Mouse (Mus musculus) CH12.LX (cell line): Measurements from ENCODE around the gene Gm5089. TPM values are rescaled to one million over a fixed set of nuclear protein-coding genes. Genes with fewer than 3 reads are reported as not detected.

Experiments
- DNase-seq: peaks from one replicate; pipeline ENCODE4 v3.0.0-alpha.2; 2013; ENCODE audit errors: extremely low read depth
- H3K27ac ChIP-seq: 2 replicates; pipeline ENCODE4 v1.5.1; 2012; ENCODE audit warnings: low read depth, mild to moderate bottlenecking, control low read depth, moderate library complexity; ENCODE audit not compliant: insufficient read depth
- H3K27me3 ChIP-seq: replicated peaks from 2 replicates; pipeline ENCODE3; 2012; ENCODE audit warnings: inconsistent platforms
- H3K36me3 ChIP-seq, 2 experiments: replicated peaks in 1 of 2; 2 replicates each; pipeline versions ENCODE3 to v1.6.1; 2012; ENCODE audit warnings: inconsistent platforms in 1 of 2, low read length in 1 of 2, mild to moderate bottlenecking in 1 of 2, mixed read lengths in 1 of 2, moderate library complexity in 1 of 2; ENCODE audit not compliant: control insufficient read depth in 1 of 2, insufficient read depth in 1 of 2
- H3K4me1 ChIP-seq, 2 experiments: 2 replicates each; pipeline ENCODE4 v1.6.1; 2012; ENCODE audit warnings: inconsistent platforms in 1 of 2, moderate library complexity in 1 of 2; ENCODE audit not compliant: insufficient read depth in 2 of 2, control insufficient read depth in 1 of 2
- H3K4me2 ChIP-seq: 2 replicates; pipeline ENCODE4 v1.6.1; 2012; ENCODE audit warnings: low read depth, mild to moderate bottlenecking, control low read depth; ENCODE audit not compliant: poor library complexity, insufficient read depth, severe bottlenecking
- H3K4me3 ChIP-seq, 3 experiments: fragments of 150-350 bp in 1 of 3; sonication (generic) in 1 of 3; replicated peaks in 1 of 3; 2 replicates each; pipeline versions ENCODE3 to v1.5.1; 2011 to 2012; ENCODE audit warnings: low read depth in 2 of 3, low read length in 2 of 3, mild to moderate bottlenecking in 2 of 3, moderate library complexity in 2 of 3, control low read depth in 1 of 3, improper control_type of control experiment in 1 of 3, inconsistent platforms in 1 of 3, mixed read lengths in 1 of 3; ENCODE audit not compliant: poor library complexity in 1 of 3
- H3K79me2 ChIP-seq: replicated peaks from 2 replicates; pipeline ENCODE4 v1.6.1; 2012; ENCODE audit warnings: mild to moderate bottlenecking, moderate library complexity; ENCODE audit not compliant: control insufficient read depth, poor library complexity, insufficient read depth, severe bottlenecking; ENCODE audit errors: extremely low read depth
- H3K9ac ChIP-seq: 2 replicates; pipeline ENCODE4 v1.6.1; 2012; ENCODE audit warnings: low read depth, mild to moderate bottlenecking, control low read depth, moderate library complexity; ENCODE audit not compliant: insufficient read depth
- H3K9me3 ChIP-seq: replicated peaks from 2 replicates; pipeline ENCODE3; 2012; ENCODE audit warnings: low read length, inconsistent platforms, mixed read lengths
- BHLHE40 ChIP-seq: IDR thresholded peaks from 2 replicates; pipeline ENCODE4 v1.6.1; 2011; ENCODE audit warnings: mild to moderate bottlenecking, low read depth, low read length, improper control_type of control experiment
- CHD1 ChIP-seq: IDR thresholded peaks from 2 replicates; pipeline ENCODE4 v1.6.1; 2012; ENCODE audit warnings: low read depth, low read length, improper control_type of control experiment, inconsistent platforms
- CTCF ChIP-seq, 2 experiments: IDR thresholded peaks in 1 of 2; conservative IDR thresholded peaks in 1 of 2; 2 replicates each; pipeline ENCODE4 v1.5.1; 2011 to 2012; ENCODE audit warnings: low read depth in 2 of 2, low read length in 2 of 2, improper control_type of control experiment in 1 of 2, inconsistent platforms in 1 of 2, mild to moderate bottlenecking in 1 of 2, moderate library complexity in 1 of 2
- EP300 ChIP-seq: IDR thresholded peaks from 2 replicates; pipeline ENCODE4 v1.6.1; 2011; ENCODE audit warnings: low read length, improper control_type of control experiment
- HCFC1 ChIP-seq: IDR thresholded peaks from 2 replicates; pipeline ENCODE4 v1.6.1; 2012; ENCODE audit warnings: low read depth, mild to moderate bottlenecking, inconsistent platforms, low read length, improper control_type of control experiment
- IRF4 ChIP-seq: IDR thresholded peaks from 2 replicates; pipeline ENCODE4 v1.6.1; 2014; ENCODE audit warnings: low read depth, mild to moderate bottlenecking, inconsistent platforms, low read length, improper control_type of control experiment
- JUN ChIP-seq: IDR thresholded peaks from 2 replicates; pipeline ENCODE4 v1.6.1; 2011; ENCODE audit warnings: low read depth, mild to moderate bottlenecking, low read length, improper control_type of control experiment, moderate library complexity; ENCODE audit not compliant: insufficient read depth
- JUND ChIP-seq: conservative IDR thresholded peaks from 2 replicates; pipeline ENCODE4 v1.6.1; 2011; ENCODE audit warnings: low read depth, low read length, improper control_type of control experiment
- KAT2A ChIP-seq: IDR thresholded peaks from 2 replicates; pipeline ENCODE4 v1.6.1; 2012; ENCODE audit warnings: low read length, improper control_type of control experiment, inconsistent platforms; ENCODE audit not compliant: insufficient replicate concordance
- MAFK ChIP-seq: IDR thresholded peaks from 2 replicates; pipeline ENCODE4 v1.6.1; 2011; ENCODE audit warnings: low read length, improper control_type of control experiment; ENCODE audit not compliant: insufficient replicate concordance
- MEF2A ChIP-seq: IDR thresholded peaks from 2 replicates; pipeline ENCODE4 v1.6.1; 2014; ENCODE audit warnings: low read depth, mild to moderate bottlenecking, inconsistent platforms, low read length, improper control_type of control experiment, borderline replicate concordance
- NELFE ChIP-seq: IDR thresholded peaks from 2 replicates; pipeline ENCODE4 v1.6.1; 2011; ENCODE audit warnings: low read depth, low read length, improper control_type of control experiment
- NRF1 ChIP-seq: IDR thresholded peaks from 2 replicates; pipeline ENCODE4 v1.6.1; 2014; ENCODE audit warnings: low read depth, mild to moderate bottlenecking, inconsistent platforms, low read length, improper control_type of control experiment, moderate library complexity
- POLR2A ChIP-seq: IDR thresholded peaks from 2 replicates; pipeline ENCODE4 v1.6.1; 2011; ENCODE audit warnings: low read depth, mild to moderate bottlenecking, improper control_type of control experiment, low read length
- RAD21 ChIP-seq: IDR thresholded peaks from 2 replicates; pipeline ENCODE4 v1.6.1; 2011; ENCODE audit warnings: low read depth, mild to moderate bottlenecking, low read length, improper control_type of control experiment, moderate library complexity
- RCOR1 ChIP-seq: conservative IDR thresholded peaks from 2 replicates; pipeline ENCODE4 v1.6.1; 2012; ENCODE audit warnings: low read depth, mild to moderate bottlenecking, inconsistent platforms, low read length, improper control_type of control experiment
- SIN3A ChIP-seq: IDR thresholded peaks from 2 replicates; pipeline ENCODE4 v1.6.1; 2012; ENCODE audit warnings: low read length, improper control_type of control experiment, inconsistent platforms
- SMC3 ChIP-seq: IDR thresholded peaks from 2 replicates; pipeline ENCODE4 v1.6.1; 2011; ENCODE audit warnings: low read depth, low read length, improper control_type of control experiment
- TBP ChIP-seq: conservative IDR thresholded peaks from 2 replicates; pipeline ENCODE4 v1.6.1; 2011; ENCODE audit warnings: low read depth, low read length, improper control_type of control experiment
- USF1 ChIP-seq: IDR thresholded peaks from 2 replicates; pipeline ENCODE4 v1.6.1; 2014; ENCODE audit warnings: low read depth, mild to moderate bottlenecking, inconsistent platforms, low read length, improper control_type of control experiment
- USF2 ChIP-seq: conservative IDR thresholded peaks from 2 replicates; pipeline ENCODE4 v1.6.1; 2011; ENCODE audit warnings: low read depth, low read length, improper control_type of control experiment
- ZC3H11A ChIP-seq: IDR thresholded peaks from 2 replicates; pipeline ENCODE4 v1.6.1; 2012; ENCODE audit warnings: low read depth, mild to moderate bottlenecking, inconsistent platforms, low read length, improper control_type of control experiment
- ZMIZ1 ChIP-seq: IDR thresholded peaks from 2 replicates; pipeline ENCODE4 v1.6.1; 2012; ENCODE audit warnings: low read depth, mild to moderate bottlenecking, inconsistent platforms, low read length, improper control_type of control experiment
- dilution Hi-C: fragments of 300-500 bp; cut with MboI; formaldehyde crosslinking; loops from 2 replicates; pipeline ENCODE4 v1.14.3; 2020; ENCODE audit warnings: low sequenced_read_pairs; ENCODE audit not compliant: extremely low pct_unique_long_range_greater_than_20kb, extremely low pct_ligation_motif_present
- in situ Hi-C: fragments of 300-500 bp; cut with MboI; formaldehyde crosslinking; loops from 3 replicates; pipeline ENCODE4 v1.14.3; 2019; ENCODE audit warnings: low sequenced_read_pairs, low pct_ligation_motif_present, low pct_unique_long_range_greater_than_20kb, mixed read lengths
- polyA plus RNA-seq: library from polyadenylated mRNA; unstranded; fragments of >175 nt; gene quantifications from 2 replicates; pipeline ENCODE4 v1.2.1, GENCODE M21; 2012; ENCODE audit warnings: low read depth; ENCODE audit not compliant: insufficient read length
- total RNA-seq, 2 experiments: library from RNA; depleted of rRNA; stranded (reverse); fragments of 300-350 nt in 1 of 2; fragments of >200 nt in 1 of 2; gene quantifications; 2 replicates each; pipeline ENCODE4 v1.2.3; 2012 to 2014

The Gm5089 gene
- total and polyA plus RNA-seq, 3 experiments: not detected

DNA sequence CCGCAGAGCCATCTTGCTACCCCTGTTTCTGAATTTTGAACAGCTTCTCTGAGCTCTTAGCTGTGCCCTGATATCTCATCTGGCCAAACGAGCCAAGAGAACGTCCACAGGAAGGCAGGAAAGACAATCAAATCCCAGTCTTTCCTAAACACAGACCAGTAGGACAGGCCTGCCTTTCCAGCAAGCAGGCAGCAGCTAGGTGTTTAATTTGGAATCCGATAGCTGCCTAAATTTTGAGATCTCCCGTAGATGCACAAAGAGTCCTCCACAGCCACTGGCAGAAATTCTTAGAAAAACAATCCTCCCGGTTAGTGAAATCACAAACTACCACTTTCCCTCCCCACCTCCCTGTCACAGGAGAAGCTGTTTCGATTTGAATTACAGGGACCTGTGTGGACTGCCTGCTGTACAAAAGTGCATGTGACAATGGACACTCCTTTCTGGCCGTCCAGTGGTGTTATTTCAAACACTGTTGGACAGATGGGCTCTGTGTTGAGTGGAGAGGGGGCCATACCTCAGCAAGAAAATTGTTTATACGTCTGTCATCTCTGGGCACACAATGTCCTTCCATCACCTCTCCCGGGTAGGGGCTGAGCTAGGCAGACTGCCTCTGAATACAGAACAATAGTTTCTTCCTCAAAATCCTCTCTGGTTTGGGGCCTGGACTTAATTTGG, 24.2 kb downstream of the Gm5089 start:
- H3K27ac ChIP-seq: no peak overlapping the region
- dilution Hi-C loops: no loop called here

DNA sequence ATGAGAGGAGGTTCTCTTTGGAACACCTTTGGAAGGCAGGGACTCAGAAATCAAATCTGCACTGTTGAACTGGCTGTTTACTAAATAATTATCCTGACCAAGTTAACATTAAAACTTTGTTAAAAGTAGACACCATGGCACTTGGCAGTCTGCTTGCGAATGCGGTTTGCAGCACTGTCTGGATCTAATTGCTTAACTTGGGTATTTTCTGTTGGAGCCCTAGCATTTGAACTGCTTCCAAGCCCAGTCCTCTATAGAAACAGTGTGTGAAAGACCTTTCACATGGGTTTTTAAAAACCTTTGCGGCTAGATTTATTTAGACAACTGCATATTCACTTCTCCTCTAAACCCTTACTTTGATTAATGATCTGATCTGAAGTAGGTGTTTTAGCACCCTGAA, 26.5 kb downstream of the Gm5089 start:
- no peak for DNase-seq
- H3K4me1 ChIP-seq: 0 out of 4 replicates have a peak, but pooled peaks cover 0 to 4% of the 10 kb centered on the region in 2 experiments
- no peaks in the 10 kb centered on the region for H3K79me2 ChIP-seq
- H3K4me2 ChIP-seq: no peak overlapping the region
- H3K4me3 ChIP-seq: no peak overlapping the region
- TF ChIP-seq JUN: no peak
- no peak for TF ChIP-seq RCOR1
- no peak for TF ChIP-seq BHLHE40
- no peak for TF ChIP-seq IRF4
- no peak for TF ChIP-seq RAD21
- no peak for TF ChIP-seq CHD1
- no peak for TF ChIP-seq NRF1
- no peak for TF ChIP-seq ZMIZ1
- no peak for TF ChIP-seq JUND
- TF ChIP-seq SIN3A: no peak
- peaks cover 2% of the 10 kb centered on the region for H3K27me3 ChIP-seq
- no peak overlapping the region for H3K9ac ChIP-seq
- no peaks in the 10 kb centered on the region for H3K9me3 ChIP-seq
- dilution Hi-C loops: no loop called here
- no peak overlapping the region for H3K27ac ChIP-seq
- H3K36me3 ChIP-seq: no peaks in the 10 kb centered on the region
- in situ Hi-C loops: no loop called here

More for the DNA sequence above, 24.2 kb downstream of the Gm5089 start:
- no peak for TF ChIP-seq CTCF (conservative IDR thresholded peaks at IDR 0.05 in 1 of 2, IDR thresholded peaks at IDR 0.05 in 1 of 2; ENCODE audit: low read depth in 2 of 2, low read length in 2 of 2)
- TF ChIP-seq ZMIZ1: no peak
- no peak for TF ChIP-seq CHD1
- no peak for TF ChIP-seq MAFK
- TF ChIP-seq TBP: no peak
- no peak for TF ChIP-seq NELFE
- no peak for TF ChIP-seq BHLHE40
- TF ChIP-seq RCOR1: no peak
- TF ChIP-seq POLR2A: no peak
- TF ChIP-seq SMC3: no peak
- no peak for TF ChIP-seq HCFC1
- no peak for TF ChIP-seq SIN3A
- no peak for TF ChIP-seq USF2
- TF ChIP-seq JUND: no peak
- TF ChIP-seq KAT2A: no peak
- no peak for TF ChIP-seq EP300
- no peak for TF ChIP-seq USF1
- TF ChIP-seq ZC3H11A: no peak
- TF ChIP-seq MEF2A: no peak
- H3K4me3 ChIP-seq: no peak overlapping the region
- in situ Hi-C loops: no loop called here
- H3K27me3 ChIP-seq: peaks cover 2% of the 10 kb centered on the region
- no peak overlapping the region for H3K9ac ChIP-seq
- 0 out of 4 replicates have a peak, but pooled peaks cover 0 to 2% of the 10 kb centered on the region in 2 experiments for H3K4me1 ChIP-seq
- H3K9me3 ChIP-seq: no peaks in the 10 kb centered on the region
- no peaks in the 10 kb centered on the region for H3K79me2 ChIP-seq
- no peaks in the 10 kb centered on the region for H3K36me3 ChIP-seq
- no peak overlapping the region for H3K4me2 ChIP-seq
- DNase-seq: no peak
